Mouse (Mus musculus): ENCODE results near the gene Pbrm1. TPM values are rescaled to one million over a fixed set of nuclear protein-coding genes. Genes with fewer than 3 reads are reported as not detected.
A peak's percentile ranks its signal among the peaks of the same experiment; 100 is the strongest.

Gene Pbrm1
- polyA plus RNA-seq, 1 experiment from 2014 or later, result 93.0 TPM

DNA sequence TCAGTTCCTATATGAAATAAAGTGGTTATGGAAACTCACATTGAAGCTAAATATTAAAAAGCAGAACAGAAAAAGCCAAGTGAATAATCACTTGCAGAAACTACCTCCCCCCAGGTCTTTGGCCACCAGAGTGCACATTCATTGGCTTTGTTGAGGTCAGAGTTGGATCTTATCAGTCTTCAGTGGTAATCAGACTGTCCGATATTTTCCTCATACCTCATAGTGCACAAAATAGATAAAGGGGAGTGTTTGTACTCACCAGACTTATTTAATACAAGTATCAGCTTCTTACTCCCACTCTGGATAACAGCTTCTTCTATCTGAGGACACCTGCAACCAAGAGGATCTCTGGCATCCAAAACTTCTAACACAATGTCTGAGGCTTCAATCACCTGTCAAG, 2.9 kb upstream of the Pbrm1 start:
- no peak for ATAC-seq (ENCODE audit: extremely low read depth, insufficient number of reproducible peaks, low FRiP score, low TSS enrichment)
- WGBS, result 35% methylated on average over 1 of the region's 1 CpGs
- H3K36me3 ChIP-seq, result peaks cover 67% of the 10 kb centered on the region

GRCm38 (mm10) chr14:31017854-31018253, 1.1 kb upstream of the Pbrm1 start:
- 0 out of 2 replicates have a peak overlapping the region, but pooled peaks have one; percentile 99 for H3K27ac ChIP-seq (replicated peaks)
- ATAC-seq (ENCODE audit: extremely low read depth, insufficient number of reproducible peaks, low FRiP score, low TSS enrichment), result no peak

More for the DNA sequence above, 2.9 kb upstream of the Pbrm1 start:
- H3K4me3 ChIP-seq, result no peak overlapping the region
- no peak overlapping the region for H3K27ac ChIP-seq (replicated peaks)
- peaks cover 31% of the 10 kb centered on the region for H3K4me1 ChIP-seq
- no peak overlapping the region for H3K4me2 ChIP-seq
- no peaks in the 10 kb centered on the region for H3K27me3 ChIP-seq (replicated peaks)
- no peaks in the 10 kb centered on the region for H3K9me3 ChIP-seq
- no peak overlapping the region for H3K9ac ChIP-seq

DNA sequence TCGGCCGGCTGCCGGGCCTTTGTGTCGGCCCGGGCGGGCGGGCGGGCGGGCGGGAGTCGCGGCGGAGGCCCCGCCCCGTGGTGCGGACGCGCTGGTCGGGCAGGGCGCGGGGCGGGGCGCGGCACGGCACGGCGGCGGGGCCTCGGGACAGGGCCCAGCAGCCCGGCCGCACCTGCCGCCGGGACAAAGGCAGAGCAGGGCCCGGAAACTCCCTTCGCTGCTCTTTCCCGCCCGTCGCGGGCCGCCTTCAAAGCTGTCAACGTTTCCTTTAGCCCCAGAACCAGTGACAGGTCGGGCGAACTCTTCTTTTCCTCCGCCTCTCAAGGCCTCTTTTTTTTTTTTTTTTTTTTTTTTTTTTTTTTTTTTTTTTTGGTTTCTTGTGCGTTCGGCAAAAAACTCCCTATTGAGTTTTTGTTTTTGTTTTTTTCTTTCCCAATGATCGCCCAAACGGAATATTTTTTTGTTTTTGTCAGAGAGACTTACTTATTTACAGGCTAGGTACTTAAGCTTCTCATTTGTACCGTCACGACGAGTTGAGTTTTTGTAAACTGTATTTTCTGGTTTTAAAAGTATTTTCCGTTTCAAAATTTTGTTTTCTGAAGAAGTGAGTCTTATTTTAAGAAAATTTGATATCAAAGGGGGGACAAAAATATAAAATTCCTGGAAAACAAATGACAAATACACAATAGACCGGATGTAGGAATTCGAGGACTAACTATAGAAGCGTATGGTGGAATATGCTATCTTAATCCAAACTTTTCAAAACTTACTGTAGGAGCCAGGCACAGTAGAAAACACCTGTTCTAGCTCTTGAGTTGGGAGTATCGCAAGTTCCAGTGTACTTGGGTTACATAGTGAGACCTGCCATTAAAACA, 630 bp downstream of the Pbrm1 start:
- Histone ChIP-seq H3K27ac (replicated peaks) (peak overlapping the region; percentile 99), H3K9me3 (no peaks in the 10 kb centered on the region), H3K9ac (peak overlapping the region; percentile 96), H3K4me1 (peaks cover 37% of the 10 kb centered on the region), H3K27me3 (replicated peaks) (no peaks in the 10 kb centered on the region), H3K4me3 (peak overlapping the region; percentile 90), H3K4me2 (peak overlapping the region; percentile 93), H3K36me3 (peaks cover 61% of the 10 kb centered on the region)
- peak; percentile 94 for ATAC-seq (ENCODE audit: extremely low read depth, insufficient number of reproducible peaks, low FRiP score, low TSS enrichment)
- 4% methylated on average over 49 of the region's 56 CpGs for WGBS

More at GRCm38 (mm10) chr14:31017854-31018253, 1.1 kb upstream of the Pbrm1 start:
- Histone ChIP-seq H3K36me3 (peaks cover 62% of the 10 kb centered on the region), H3K27me3 (replicated peaks) (no peaks in the 10 kb centered on the region), H3K4me3 (peak overlapping the region; percentile 90), H3K9ac (peak overlapping the region; percentile 96), H3K4me1 (peaks cover 37% of the 10 kb centered on the region), H3K9me3 (no peaks in the 10 kb centered on the region), H3K4me2 (peak overlapping the region; percentile 93)
- 1% methylated on average over 2 of the region's 2 CpGs for WGBS

GRCm38 (mm10) chr14:31022579-31022978, 3.6 kb downstream of the Pbrm1 start:
- no peak overlapping the region for H3K4me3 ChIP-seq
- H3K4me1 ChIP-seq, result peaks cover 26% of the 10 kb centered on the region
- H3K9me3 ChIP-seq, result no peaks in the 10 kb centered on the region
- no peak overlapping the region for H3K9ac ChIP-seq
- H3K36me3 ChIP-seq, result peaks cover 60% of the 10 kb centered on the region
- 38% methylated on average over 1 of the region's 1 CpGs for WGBS
- ATAC-seq (ENCODE audit: extremely low read depth, insufficient number of reproducible peaks, low FRiP score, low TSS enrichment), result no peak
- no peak overlapping the region for H3K27ac ChIP-seq (replicated peaks)
- no peak overlapping the region for H3K4me2 ChIP-seq
- H3K27me3 ChIP-seq (replicated peaks), result no peaks in the 10 kb centered on the region

GRCm38 (mm10) chr14:31025785-31026184, 6.8 kb downstream of the Pbrm1 start:
- Histone ChIP-seq H3K4me1 (peaks cover 7% of the 10 kb centered on the region; the same call in 1 of the 2 replicates), H3K27ac (replicated peaks) (no peak overlapping the region), H3K4me2 (no peak overlapping the region), H3K36me3 (peaks cover 87% of the 10 kb centered on the region), H3K9me3 (no peaks in the 10 kb centered on the region), H3K4me3 (no peak overlapping the region), H3K9ac (no peak overlapping the region), H3K27me3 (replicated peaks) (no peaks in the 10 kb centered on the region)
- ATAC-seq (ENCODE audit: extremely low read depth, insufficient number of reproducible peaks, low FRiP score, low TSS enrichment), result no peak
- 79% methylated on average over 3 of the region's 3 CpGs for WGBS

DNA sequence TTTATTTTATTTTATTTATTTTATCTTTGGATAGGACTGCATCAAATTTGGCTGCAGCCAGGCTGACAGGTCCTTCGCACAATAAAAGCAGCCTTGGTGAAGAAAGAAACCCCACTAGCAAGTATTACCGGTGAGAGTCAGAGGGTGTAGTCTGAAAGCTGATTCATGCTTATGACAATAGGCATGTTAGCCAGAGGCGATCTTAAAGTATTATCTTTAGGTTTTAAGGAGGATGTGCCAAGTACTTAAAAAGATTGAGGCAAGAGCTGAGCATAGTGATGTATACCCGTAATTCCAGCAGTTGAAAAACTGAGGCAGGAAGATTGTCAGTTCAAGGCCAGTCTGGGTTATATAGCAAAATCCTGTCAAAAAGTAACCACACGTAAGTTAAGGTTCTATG, 26.4 kb downstream of the Pbrm1 start:
- WGBS, result 82% methylated on average over 5 of the region's 5 CpGs
- H3K4me1 ChIP-seq, result no peaks in the 10 kb centered on the region
- peaks cover 79% of the 10 kb centered on the region for H3K36me3 ChIP-seq

GRCm38 (mm10) chr14:31045817-31046216, 26.9 kb downstream of the Pbrm1 start:
- Histone ChIP-seq H3K4me1 (no peaks in the 10 kb centered on the region), H3K4me3 (no peak overlapping the region), H3K27me3 (replicated peaks) (no peaks in the 10 kb centered on the region), H3K27ac (replicated peaks) (no peak overlapping the region), H3K36me3 (peaks cover 81% of the 10 kb centered on the region), H3K4me2 (no peak overlapping the region), H3K9me3 (no peaks in the 10 kb centered on the region), H3K9ac (no peak overlapping the region)
- 65% methylated on average over 1 of the region's 1 CpGs for WGBS
- ATAC-seq (ENCODE audit: extremely low read depth, insufficient number of reproducible peaks, low FRiP score, low TSS enrichment), result no peak

More for the DNA sequence above, 26.4 kb downstream of the Pbrm1 start:
- no peak overlapping the region for H3K4me3 ChIP-seq
- no peak overlapping the region for H3K27ac ChIP-seq (replicated peaks)
- no peaks in the 10 kb centered on the region for H3K27me3 ChIP-seq (replicated peaks)
- no peak for ATAC-seq (ENCODE audit: extremely low read depth, insufficient number of reproducible peaks, low FRiP score, low TSS enrichment)
- H3K9me3 ChIP-seq, result no peaks in the 10 kb centered on the region
- no peak overlapping the region for H3K9ac ChIP-seq
- no peak overlapping the region for H3K4me2 ChIP-seq

GRCm38 (mm10) chr14:31062277-31062676, 43.3 kb downstream of the Pbrm1 start:
- Histone ChIP-seq H3K27me3 (replicated peaks) (no peaks in the 10 kb centered on the region), H3K9me3 (no peaks in the 10 kb centered on the region), H3K4me3 (no peak overlapping the region), H3K36me3 (peaks cover 84% of the 10 kb centered on the region), H3K27ac (replicated peaks) (no peak overlapping the region), H3K4me2 (no peak overlapping the region), H3K9ac (no peak overlapping the region), H3K4me1 (no peaks in the 10 kb centered on the region)
- WGBS, result 59% methylated on average over 1 of the region's 1 CpGs
- no peak for ATAC-seq (ENCODE audit: extremely low read depth, insufficient number of reproducible peaks, low FRiP score, low TSS enrichment)

- Histone ChIP-seq H3K27me3 (replicated peaks) (no peaks in the 10 kb centered on the region), H3K4me2 (no peak overlapping the region), H3K27ac (replicated peaks) (no peak overlapping the region), H3K36me3 (peaks cover 84% of the 10 kb centered on the region), H3K9me3 (no peaks in the 10 kb centered on the region), H3K4me1 (no peaks in the 10 kb centered on the region), H3K9ac (no peak overlapping the region), H3K4me3 (no peak overlapping the region)
- no peak for ATAC-seq (ENCODE audit: extremely low read depth, insufficient number of reproducible peaks, low FRiP score, low TSS enrichment)
- 97% methylated on average over 4 of the region's 4 CpGs for WGBS
These were observed 50.3 kb downstream of the Pbrm1 start for GRCm38 (mm10) chr14:31069086-31069733.

DNA sequence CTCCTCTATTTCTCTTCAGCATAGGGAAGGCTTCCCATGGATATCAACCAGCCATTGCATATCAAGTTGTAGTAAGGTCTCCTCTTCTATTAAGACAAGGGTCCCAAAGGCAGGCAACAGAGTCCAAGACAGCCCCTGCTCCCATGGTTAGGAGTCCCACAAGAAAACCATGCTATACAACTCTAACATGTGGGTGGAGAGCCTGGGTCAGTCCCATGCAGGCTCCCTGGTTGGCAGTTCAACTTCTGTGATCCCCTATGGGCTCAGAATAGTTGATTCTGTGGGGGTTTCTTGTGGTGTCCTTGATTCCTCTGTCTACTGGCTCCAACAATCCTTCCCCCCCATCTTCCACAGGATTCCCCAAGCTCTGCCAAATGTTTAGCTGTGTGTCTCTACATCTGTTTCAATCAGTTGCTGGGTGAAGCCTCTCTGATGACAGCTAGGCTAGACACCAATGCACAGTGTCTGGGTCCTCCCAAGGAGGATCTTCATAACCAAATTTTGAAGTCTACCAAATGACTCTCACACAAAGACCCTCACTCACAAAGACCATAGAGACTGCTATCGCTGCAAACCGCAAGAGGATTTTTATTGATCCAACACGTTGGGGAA, 59.8 kb downstream of the Pbrm1 start:
- peaks cover 86% of the 10 kb centered on the region for H3K36me3 ChIP-seq

DNA sequence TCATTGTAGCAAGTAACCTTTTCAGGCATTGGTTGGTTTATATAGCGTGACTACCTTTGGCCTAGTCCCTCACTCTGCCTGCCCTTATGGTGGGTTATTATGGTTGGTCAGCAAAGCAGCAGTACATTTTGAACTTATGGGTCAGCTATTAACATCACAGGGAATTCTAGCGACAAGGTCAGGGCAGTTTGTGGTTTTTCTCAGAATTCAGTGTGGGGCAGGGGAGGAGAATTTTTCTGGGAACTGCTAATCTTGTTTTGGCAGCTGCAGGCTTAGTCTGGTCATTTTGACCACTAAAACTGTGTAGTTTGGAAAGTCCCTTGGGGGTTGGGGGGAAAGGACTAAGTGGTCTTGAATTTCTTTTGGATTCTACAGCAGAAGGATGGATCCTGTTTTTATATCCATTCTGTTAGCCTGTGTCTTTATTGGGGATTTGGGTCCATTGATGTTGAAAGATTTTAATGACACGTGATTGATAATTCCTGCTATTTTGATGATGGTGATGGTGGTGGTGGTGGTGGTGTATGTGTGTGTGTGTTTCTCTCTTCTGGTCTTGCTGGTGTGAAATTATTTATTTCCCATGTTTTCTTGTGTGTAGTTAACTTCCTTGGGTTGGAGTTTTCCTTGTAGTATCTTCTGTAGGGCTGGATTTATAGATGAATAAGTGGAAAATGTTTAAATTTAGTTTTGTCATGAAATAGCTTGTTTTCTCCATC, 60.5 kb downstream of the Pbrm1 start:
- Histone ChIP-seq H3K9me3 (no peaks in the 10 kb centered on the region), H3K27ac (replicated peaks) (no peak overlapping the region), H3K27me3 (replicated peaks) (no peaks in the 10 kb centered on the region), H3K4me1 (peaks cover 7% of the 10 kb centered on the region; the same call in 1 of the 2 replicates), H3K4me3 (no peak overlapping the region), H3K9ac (no peak overlapping the region), H3K4me2 (no peak overlapping the region; the same call in 1 of the 2 replicates), H3K36me3 (peaks cover 82% of the 10 kb centered on the region)
- ATAC-seq (ENCODE audit: extremely low read depth, insufficient number of reproducible peaks, low FRiP score, low TSS enrichment), result no peak
- WGBS, result 85% methylated on average over 3 of the region's 3 CpGs

More for the DNA sequence above, 59.8 kb downstream of the Pbrm1 start:
- peaks cover 7% of the 10 kb centered on the region; the same call in 1 of the 2 replicates for H3K4me1 ChIP-seq
- no peak for ATAC-seq (ENCODE audit: extremely low read depth, insufficient number of reproducible peaks, low FRiP score, low TSS enrichment)
- H3K27ac ChIP-seq (replicated peaks), result no peak overlapping the region
- H3K27me3 ChIP-seq (replicated peaks), result no peaks in the 10 kb centered on the region
- no peak overlapping the region for H3K4me3 ChIP-seq
- H3K9me3 ChIP-seq, result no peaks in the 10 kb centered on the region
- H3K4me2 ChIP-seq, result no peak overlapping the region
- WGBS, result 87% methylated on average over 3 of the region's 3 CpGs
- H3K9ac ChIP-seq, result no peak overlapping the region
